Mouse (Mus musculus): Measurements from ENCODE around the gene Chsy1. TPM values are rescaled to one million over a fixed set of nuclear protein-coding genes. Genes with fewer than 3 reads are reported as not detected.

Chsy1 gene
- total RNA-seq, 2 experiments from 2014 or later: 15.1 to 17.4 TPM

DNA sequence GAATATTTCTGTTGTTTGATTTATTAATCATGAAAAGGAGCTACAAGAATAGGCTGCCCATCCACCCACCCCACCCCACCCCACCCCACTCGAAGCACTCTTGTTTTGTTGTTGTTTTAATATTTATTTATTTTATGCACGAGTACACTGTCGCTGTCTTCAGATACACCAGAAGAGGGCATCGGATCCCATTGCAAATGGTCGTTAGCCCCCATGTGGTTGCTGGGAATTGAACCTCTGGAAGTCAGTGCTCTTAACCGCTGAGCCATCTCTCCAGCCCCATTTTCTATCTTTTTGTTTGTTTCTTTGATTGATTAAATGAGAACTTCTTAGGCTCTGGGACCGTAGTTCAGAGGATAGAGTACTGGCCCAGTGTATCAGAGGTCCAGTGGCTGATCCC lies 1.4 kb upstream of the Chsy1 start:
- no peak for DNase-seq (ENCODE audit: low spot score in 2 of 2)

GRCm38 (mm10) chr7:66109855-66110635 lies 730 bp downstream of the Chsy1 start:
- DNase-seq (ENCODE audit: low spot score in 2 of 2): peak; percentile 28 to 49

DNA sequence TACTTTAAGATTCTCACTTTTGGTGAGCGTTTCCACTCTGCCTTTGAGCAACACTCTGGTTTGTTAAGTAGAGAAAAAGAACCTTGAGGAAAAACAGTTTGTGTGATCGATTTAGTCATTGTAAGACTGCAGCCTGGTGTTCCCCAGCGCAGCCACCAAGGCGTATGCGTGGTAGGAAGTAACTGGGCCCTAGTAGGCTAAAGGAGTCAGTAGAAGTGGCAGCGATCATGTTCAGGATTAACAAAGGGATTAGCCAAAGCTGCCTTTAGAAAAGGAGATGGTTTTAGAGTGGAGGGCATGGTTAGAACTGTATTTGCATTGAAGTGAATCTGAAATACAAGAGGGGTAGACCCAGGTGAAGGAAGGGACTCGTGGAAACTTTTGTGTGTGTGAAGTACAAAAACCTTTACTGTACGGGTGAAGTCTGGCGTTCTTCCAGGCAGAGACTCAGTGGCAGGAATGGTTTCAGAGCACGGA lies 1.4 kb downstream of the Chsy1 start:
- no peak for DNase-seq (ENCODE audit: low spot score in 2 of 2)

DNA sequence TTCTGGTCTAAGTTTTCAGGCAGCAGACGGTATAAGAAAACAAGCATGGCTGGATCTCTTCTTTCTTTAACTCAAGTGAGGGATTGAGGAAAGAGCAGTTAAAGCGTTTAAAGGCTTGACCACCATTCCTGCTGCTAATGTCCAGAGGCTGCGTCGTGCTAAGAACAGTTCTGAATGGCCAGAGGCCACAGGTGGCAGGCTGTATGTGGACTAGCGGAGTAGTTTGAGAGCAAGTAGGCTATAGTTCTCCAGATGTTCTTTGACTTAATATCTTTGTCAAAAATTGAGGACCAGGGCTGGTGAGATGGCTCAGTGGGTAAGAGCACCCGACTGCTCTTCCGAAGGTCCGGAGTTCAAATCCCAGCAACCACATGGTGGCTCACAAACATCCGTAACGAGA lies 1.9 kb downstream of the Chsy1 start:
- DNase-seq (ENCODE audit: low spot score in 2 of 2): no peak

DNA sequence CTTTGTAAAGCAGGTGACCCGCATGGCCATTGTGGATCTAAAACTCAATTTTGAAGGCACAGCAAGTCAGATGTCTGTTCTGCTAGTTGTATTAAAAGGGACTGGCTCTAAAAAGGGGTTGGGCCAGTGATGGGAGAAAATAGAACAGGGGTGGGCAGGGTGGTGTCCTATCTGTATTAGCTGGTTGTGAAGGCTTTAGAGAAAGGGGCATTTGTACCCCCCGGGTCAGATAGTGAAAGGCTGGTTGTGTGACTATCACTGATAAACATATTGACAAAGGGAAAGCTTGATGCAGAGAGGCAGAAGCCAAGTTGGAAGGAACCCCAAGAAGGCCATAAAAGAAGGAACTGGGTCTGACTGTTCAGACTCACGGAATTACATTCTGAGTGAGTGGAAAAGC lies 4.2 kb downstream of the Chsy1 start:
- DNase-seq (ENCODE audit: low spot score in 2 of 2): no peak

- no peak for DNase-seq (ENCODE audit: low spot score in 2 of 2)
Measured at GRCm38 (mm10) chr7:66115821-66116343, 6.6 kb downstream of the Chsy1 start.

- DNase-seq (ENCODE audit: low spot score in 2 of 2): no peak
Measured at GRCm38 (mm10) chr7:66116906-66117482, 7.7 kb downstream of the Chsy1 start.

GRCm38 (mm10) chr7:66118046-66118445 lies 8.7 kb downstream of the Chsy1 start:
- DNase-seq (ENCODE audit: low spot score in 2 of 2): no peak

DNA sequence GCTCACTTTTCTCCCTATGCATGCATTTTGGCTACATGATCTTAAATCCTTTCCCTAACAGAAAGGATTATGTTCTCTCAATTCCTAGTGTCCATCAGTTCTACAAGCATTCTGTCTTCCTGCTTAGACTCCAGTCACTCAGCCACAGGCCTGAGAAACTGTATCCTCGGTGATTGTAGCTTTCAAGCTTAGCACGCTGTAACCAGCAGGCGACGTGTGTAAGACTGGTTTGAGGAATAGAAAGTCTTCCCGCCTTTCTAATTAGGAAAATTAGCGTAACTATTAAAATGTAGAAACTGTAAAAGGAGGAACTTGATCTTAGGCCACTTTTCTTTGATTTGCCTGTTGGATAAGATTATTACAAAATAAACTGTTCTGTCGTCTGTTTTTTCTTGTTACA lies 9.5 kb downstream of the Chsy1 start:
- DNase-seq (ENCODE audit: low spot score in 2 of 2): no peak

GRCm38 (mm10) chr7:66120139-66120538 lies 10.8 kb downstream of the Chsy1 start:
- DNase-seq (ENCODE audit: low spot score in 2 of 2): no peak

DNA sequence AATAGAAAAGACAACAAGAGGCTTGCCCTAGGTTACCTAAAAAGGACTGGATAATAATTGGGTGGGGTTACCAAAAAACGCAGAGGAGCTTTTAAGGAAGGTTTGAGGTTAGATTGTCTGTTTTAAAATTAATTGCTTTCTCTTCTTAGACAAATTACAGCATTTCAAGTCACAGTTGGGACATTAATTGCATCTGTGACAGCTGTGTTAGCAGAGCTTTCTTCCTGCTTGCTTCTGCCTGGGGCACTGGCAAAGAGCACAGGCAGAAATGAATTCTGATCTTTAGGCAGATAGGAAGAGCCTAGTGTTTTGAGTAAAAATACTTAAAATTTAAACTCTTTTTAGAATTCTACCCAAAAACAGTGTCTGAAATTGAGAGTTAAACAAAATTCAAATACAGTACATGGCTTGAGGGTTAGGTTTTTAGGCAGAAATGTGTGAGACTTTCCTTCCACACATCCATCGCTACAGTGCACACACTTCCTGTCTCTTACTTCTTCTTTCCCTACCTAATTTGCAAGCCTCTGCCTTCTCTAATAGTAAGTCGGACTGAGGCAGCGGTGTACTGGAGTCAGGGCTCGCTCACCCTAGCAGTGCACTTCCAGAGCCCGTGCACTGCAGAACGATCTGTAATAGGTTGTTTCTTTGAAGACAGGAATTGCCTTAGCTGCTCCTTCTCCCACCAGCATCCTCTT lies 11.5 kb downstream of the Chsy1 start:
- DNase-seq (ENCODE audit: low spot score in 2 of 2): no peak

- no peak for DNase-seq (ENCODE audit: low spot score in 2 of 2)
Measured at GRCm38 (mm10) chr7:66124551-66124968, 15.2 kb downstream of the Chsy1 start.

DNA sequence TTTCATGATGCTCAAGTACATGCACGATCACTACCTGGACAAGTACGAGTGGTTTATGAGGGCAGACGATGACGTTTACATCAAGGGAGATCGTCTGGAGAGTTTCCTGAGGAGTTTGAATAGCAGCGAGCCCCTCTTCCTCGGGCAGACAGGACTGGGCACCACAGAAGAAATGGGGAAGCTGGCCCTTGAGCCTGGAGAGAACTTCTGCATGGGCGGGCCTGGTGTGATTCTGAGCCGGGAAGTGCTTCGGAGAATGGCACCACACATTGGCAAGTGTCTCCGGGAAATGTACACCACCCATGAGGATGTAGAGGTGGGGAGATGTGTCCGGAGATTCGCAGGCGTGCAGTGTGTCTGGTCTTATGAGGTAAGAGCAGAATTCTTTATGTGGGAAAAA lies 16.1 kb downstream of the Chsy1 start:
- no peak for DNase-seq (ENCODE audit: low spot score in 2 of 2)

- no peak for DNase-seq (ENCODE audit: low spot score in 2 of 2)
Measured at GRCm38 (mm10) chr7:66127951-66128645, 18.8 kb downstream of the Chsy1 start.

GRCm38 (mm10) chr7:66128857-66129256 lies 19.5 kb downstream of the Chsy1 start:
- no peak for DNase-seq (ENCODE audit: low spot score in 2 of 2)

DNA sequence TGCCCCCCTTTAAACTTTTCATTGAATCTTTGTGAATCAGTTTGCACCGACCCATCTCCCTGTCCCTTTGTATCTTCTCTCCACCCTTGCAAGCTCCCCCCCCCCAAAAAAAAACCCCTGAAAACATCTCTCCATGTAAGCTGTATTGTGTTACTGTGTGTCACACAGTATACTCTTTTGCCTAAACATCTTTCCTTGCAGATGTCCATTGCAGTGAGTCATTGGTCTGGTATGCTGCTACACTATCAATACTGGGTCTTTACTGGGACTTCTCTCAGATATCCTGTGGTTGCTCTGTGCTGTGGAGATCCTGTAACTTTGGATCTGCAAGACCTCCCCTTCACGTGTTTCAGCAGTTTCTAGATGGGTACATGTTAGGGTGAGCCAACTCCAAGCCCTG lies 21.0 kb downstream of the Chsy1 start:
- no peak for DNase-seq (ENCODE audit: low spot score in 2 of 2)

- no peak for DNase-seq (ENCODE audit: low spot score in 2 of 2)
Measured at GRCm38 (mm10) chr7:66131776-66132421, 22.6 kb downstream of the Chsy1 start.

DNA sequence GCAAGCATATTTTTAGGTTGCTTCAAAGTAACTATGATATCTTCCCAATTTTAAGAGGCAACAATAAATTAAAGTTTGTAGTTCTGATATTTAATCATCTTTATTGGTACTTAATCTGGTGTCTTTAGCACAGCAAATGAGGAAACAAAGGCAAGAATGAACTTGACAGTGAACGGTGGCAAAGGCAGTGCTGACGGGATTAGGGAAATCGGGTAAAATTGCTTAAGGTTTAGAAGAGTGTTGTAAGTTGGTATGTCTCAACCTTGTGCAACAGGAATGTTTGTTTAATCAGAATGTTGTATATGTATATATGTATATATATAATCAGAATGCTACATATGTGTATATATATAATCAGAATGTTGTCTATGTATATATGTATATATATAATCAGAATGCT lies 24.8 kb downstream of the Chsy1 start:
- DNase-seq (ENCODE audit: low spot score in 2 of 2): no peak

GRCm38 (mm10) chr7:66135644-66136043 lies 26.3 kb downstream of the Chsy1 start:
- no peak for DNase-seq (ENCODE audit: low spot score in 2 of 2)

- no peak for DNase-seq (ENCODE audit: low spot score in 2 of 2)
Measured at GRCm38 (mm10) chr7:66136187-66136586, 26.9 kb downstream of the Chsy1 start.

DNA sequence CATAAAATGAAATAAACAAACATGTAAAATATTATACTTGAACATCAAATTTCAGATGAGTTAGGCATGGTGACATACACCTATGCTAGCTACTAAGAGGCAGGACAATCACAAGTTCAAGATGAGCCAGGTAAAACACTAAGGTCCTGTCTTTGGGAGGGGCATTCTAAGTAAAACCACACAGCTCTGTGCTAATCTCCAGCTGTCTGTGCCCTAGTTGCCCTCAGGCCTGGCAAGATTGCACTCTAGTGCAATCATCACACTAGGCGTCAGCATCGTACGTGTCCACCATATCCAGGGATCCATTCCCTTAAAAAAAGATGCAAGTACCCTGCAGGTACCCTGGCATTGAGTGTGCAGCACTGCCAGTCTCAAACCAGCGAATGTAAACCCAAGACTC lies 28.0 kb downstream of the Chsy1 start:
- no peak for DNase-seq (ENCODE audit: low spot score in 2 of 2)

Measured in adrenal gland, adult 18-20 months (tissue).